Mouse (Mus musculus) neural tube, embryonic 12.5 days (tissue): ENCODE measurements around the gene Mllt3. TPM values are rescaled to one million over a fixed set of nuclear protein-coding genes. Genes with fewer than 3 reads are reported as not detected.

ENCODE experiments used
- ATAC-seq: fragments of 200-750 bp; cut with Nextera tagmentation; 2 replicates; pipeline ENCODE4 v1.8.0; 2017; ENCODE audit warnings: low read depth, mild to moderate bottlenecking, moderate TSS enrichment, moderate library complexity; ENCODE audit not compliant: low FRiP score
- H3K27ac ChIP-seq: fragments of 300-500 bp; sonication (generic); 2 replicates; pipeline ENCODE4 v1.5.1; 2016
- H3K27me3 ChIP-seq: fragments of 300-500 bp; sonication (generic); replicated peaks from 2 replicates; pipeline ENCODE4 v1.6.1; 2016; ENCODE audit warnings: mild to moderate bottlenecking
- H3K36me3 ChIP-seq: fragments of 300-500 bp; sonication (generic); 2 replicates; pipeline ENCODE4 v1.6.1; 2016; ENCODE audit warnings: mild to moderate bottlenecking
- H3K4me1 ChIP-seq: fragments of 300-500 bp; sonication (generic); 2 replicates; pipeline ENCODE4 v1.6.1; 2016
- H3K4me2 ChIP-seq: fragments of 300-500 bp; sonication (generic); replicated peaks from 2 replicates; pipeline ENCODE4 v1.6.1; 2016; ENCODE audit warnings: mild to moderate bottlenecking
- H3K4me3 ChIP-seq: fragments of 300-500 bp; sonication (generic); 2 replicates; pipeline ENCODE4 v1.5.1; 2016
- H3K9ac ChIP-seq: fragments of 300-500 bp; sonication (generic); 2 replicates; pipeline ENCODE4 v1.6.1; 2016; ENCODE audit warnings: mild to moderate bottlenecking
- H3K9me3 ChIP-seq: fragments of 300-500 bp; sonication (generic); 2 replicates; pipeline ENCODE4 v1.6.1; 2016; ENCODE audit warnings: mild to moderate bottlenecking
- WGBS: fragments of 180-500 bp; shearing (Covaris S2); methylation state at CpG from one replicate; pipeline ENCODE4 v1.1.7; 2016; 5-methylcytosine and 5-hydroxymethylcytosine counted together
- polyA plus RNA-seq: library from polyadenylated mRNA; unstranded; fragments of >200 nt; fragmentation: Nextera tagmentation; extraction: Ambion mirVana; gene quantifications from 2 replicates; pipeline ENCODE4 v1.2.1, GENCODE M21; 2016

Mllt3 gene
- polyA plus RNA-seq, 1 experiment from 2014 or later, result 76.3 TPM

DNA sequence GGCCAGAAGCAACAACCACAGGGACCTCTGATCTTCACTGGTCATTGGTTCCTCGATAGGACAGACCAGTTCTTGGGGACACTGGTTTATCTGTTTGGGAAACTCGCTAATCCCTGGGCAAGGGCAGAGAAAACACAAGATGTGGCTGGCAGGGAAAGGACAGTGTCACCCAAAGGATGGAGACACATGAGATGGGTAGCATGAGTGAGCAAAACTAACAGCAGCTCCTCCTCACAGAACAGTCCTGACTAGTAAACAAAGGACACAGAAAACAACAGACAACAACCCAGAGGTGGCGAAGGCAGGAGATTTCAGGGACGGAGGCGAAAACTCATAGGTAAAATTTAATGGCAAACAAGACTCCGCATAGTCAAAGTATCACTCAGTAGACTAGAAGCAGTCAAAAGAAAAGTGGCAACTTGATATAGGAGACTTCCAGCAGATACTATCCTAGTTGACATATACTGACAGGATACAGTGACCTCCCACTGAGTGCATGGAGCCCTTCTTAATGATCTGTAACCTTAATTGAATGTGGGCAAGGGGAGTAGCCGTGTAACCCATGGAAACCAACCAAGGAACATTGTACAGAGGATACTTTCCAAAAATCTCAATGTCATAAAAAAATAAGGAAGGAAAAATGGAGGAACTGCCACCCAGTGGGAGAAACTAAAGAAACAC is 93.5 kb downstream of the Mllt3 start:
- Histone ChIP-seq H3K4me2 (no peak overlapping the region), H3K27ac (no peak overlapping the region), H3K36me3 (no peaks in the 10 kb centered on the region), H3K4me1 (no peaks in the 10 kb centered on the region), H3K9ac (no peak overlapping the region), H3K27me3 (no peaks in the 10 kb centered on the region), H3K4me3 (no peak overlapping the region), H3K9me3 (no peaks in the 10 kb centered on the region)
- no peak for ATAC-seq
- WGBS, result 87% methylated on average over 7 of the region's 7 CpGs

DNA sequence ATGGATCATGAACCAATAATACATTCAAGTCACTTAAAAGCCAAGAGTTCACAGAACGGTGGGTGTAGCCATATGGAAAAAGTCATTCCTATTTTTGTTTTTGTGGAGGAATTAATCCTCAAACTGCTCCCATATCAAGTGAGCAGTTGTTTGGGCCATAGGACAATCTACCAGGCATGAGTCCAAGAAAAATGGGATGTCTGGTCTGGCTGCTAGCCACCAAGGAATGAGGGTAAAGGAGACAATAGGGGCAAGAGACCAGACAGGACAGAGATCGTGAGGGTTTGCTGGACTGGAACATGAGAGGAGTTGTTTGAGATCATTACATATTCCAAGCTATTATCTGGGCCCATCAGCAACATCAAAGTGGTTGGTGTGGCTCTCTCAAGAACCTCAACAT is 96.8 kb downstream of the Mllt3 start:
- Histone ChIP-seq H3K27me3 (no peaks in the 10 kb centered on the region), H3K9me3 (no peaks in the 10 kb centered on the region), H3K9ac (no peak overlapping the region), H3K27ac (no peak overlapping the region), H3K4me1 (no peaks in the 10 kb centered on the region), H3K4me2 (no peak overlapping the region), H3K36me3 (no peaks in the 10 kb centered on the region), H3K4me3 (no peak overlapping the region)
- 84% methylated on average over 2 of the region's 2 CpGs for WGBS
- no peak for ATAC-seq

DNA sequence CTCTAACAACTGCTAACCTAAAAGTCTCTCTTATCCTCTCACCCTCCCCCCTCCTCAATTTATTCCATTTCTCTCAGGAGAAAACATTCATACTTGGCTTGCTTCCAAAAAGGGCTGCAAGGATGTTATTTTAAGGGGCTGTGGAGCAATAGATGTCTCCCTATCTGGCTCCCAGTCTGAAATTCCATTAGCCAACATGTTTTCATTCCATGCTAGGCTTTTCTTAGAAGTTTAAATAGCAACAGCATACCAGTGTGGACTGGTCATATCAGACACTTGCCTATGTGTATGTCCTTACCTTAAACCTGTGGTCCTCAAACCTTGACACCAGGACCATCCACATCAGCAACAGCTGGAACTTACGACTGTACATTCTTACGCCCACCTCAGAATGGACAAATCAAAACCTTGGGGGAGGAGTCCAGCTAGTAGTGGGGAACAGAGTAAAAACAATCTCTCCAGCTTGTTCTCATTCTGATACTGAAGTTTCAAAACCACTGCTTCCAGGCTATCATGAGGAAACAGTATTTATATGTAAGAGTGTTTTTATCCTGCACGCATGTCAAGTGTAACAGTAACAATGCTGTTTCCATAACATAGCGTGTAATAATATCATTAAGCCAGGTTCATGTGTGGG is 99.3 kb downstream of the Mllt3 start:
- WGBS, result 87% methylated on average over 4 of the region's 4 CpGs

GRCm38 (mm10) chr4:87930356-87931245 is 102.6 kb downstream of the Mllt3 start:
- no peak overlapping the region for H3K27ac ChIP-seq
- H3K4me1 ChIP-seq, result 0 out of 2 replicates have a peak, but pooled peaks cover 11% of the 10 kb centered on the region
- no peak overlapping the region for H3K4me2 ChIP-seq
- WGBS, result 89% methylated on average over 8 of the region's 8 CpGs
- H3K4me3 ChIP-seq, result no peak overlapping the region
- ATAC-seq, result no peak
- H3K36me3 ChIP-seq, result no peaks in the 10 kb centered on the region; the same call in 1 of the 2 replicates
- no peaks in the 10 kb centered on the region for H3K9me3 ChIP-seq
- H3K9ac ChIP-seq, result no peak overlapping the region
- H3K27me3 ChIP-seq, result no peaks in the 10 kb centered on the region

More for the DNA sequence above, 99.3 kb downstream of the Mllt3 start:
- no peaks in the 10 kb centered on the region for H3K27me3 ChIP-seq
- no peak overlapping the region for H3K27ac ChIP-seq
- H3K4me3 ChIP-seq, result no peak overlapping the region
- no peak overlapping the region for H3K4me2 ChIP-seq
- no peaks in the 10 kb centered on the region for H3K9me3 ChIP-seq
- H3K4me1 ChIP-seq, result 0 out of 2 replicates have a peak, but pooled peaks cover 8% of the 10 kb centered on the region
- H3K36me3 ChIP-seq, result no peaks in the 10 kb centered on the region
- no peak overlapping the region for H3K9ac ChIP-seq
- no peak for ATAC-seq

- H3K9ac ChIP-seq, result no peak overlapping the region
- no peaks in the 10 kb centered on the region for H3K27me3 ChIP-seq
- ATAC-seq, result no peak
- no peak overlapping the region for H3K27ac ChIP-seq
- no peaks in the 10 kb centered on the region for H3K9me3 ChIP-seq
- H3K36me3 ChIP-seq, result no peaks in the 10 kb centered on the region; the same call in 1 of the 2 replicates
- no peak overlapping the region for H3K4me3 ChIP-seq
- H3K4me1 ChIP-seq, result 0 out of 2 replicates have a peak, but pooled peaks cover 11% of the 10 kb centered on the region
- H3K4me2 ChIP-seq, result no peak overlapping the region
- 67% methylated on average over 3 of the region's 3 CpGs for WGBS
These were observed 104.5 kb downstream of the Mllt3 start for GRCm38 (mm10) chr4:87928603-87929199.

- WGBS, result 77% methylated on average over 10 of the region's 10 CpGs
- H3K27me3 ChIP-seq, result no peaks in the 10 kb centered on the region
- H3K9ac ChIP-seq, result no peak overlapping the region
- no peak for ATAC-seq
- 0 out of 2 replicates have a peak, but pooled peaks cover 11% of the 10 kb centered on the region for H3K4me1 ChIP-seq
- no peak overlapping the region for H3K27ac ChIP-seq
- H3K36me3 ChIP-seq, result no peaks in the 10 kb centered on the region; the same call in 1 of the 2 replicates
- H3K4me3 ChIP-seq, result no peak overlapping the region
- no peaks in the 10 kb centered on the region for H3K9me3 ChIP-seq
- no peak overlapping the region for H3K4me2 ChIP-seq
These were observed 105.8 kb downstream of the Mllt3 start for GRCm38 (mm10) chr4:87927354-87927753.

DNA sequence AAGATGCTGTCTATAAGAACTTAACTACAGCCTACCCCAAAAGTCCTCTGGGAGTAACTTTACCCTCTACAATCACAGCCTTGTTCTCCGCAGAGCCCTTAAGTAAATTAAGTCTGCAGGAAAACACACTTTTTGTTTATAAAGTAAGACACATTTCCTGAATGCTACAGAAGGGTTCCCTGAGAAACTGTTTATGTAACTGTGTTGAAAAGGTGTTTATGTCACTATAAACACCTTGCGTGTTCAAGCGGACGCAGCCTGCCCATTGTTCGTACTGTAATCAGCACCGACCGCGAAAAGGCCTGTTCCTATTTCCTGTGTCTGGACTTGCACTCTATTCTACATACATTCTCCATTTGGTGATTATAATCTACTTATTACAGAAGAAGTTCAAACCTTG is 112.5 kb downstream of the Mllt3 start:
- 81% methylated on average over 8 of the region's 8 CpGs for WGBS
- ATAC-seq, result no peak

GRCm38 (mm10) chr4:87911172-87911994 is 121.8 kb downstream of the Mllt3 start:
- WGBS, result 57% methylated on average over 6 of the region's 6 CpGs
- ATAC-seq, result no peak
- Histone ChIP-seq H3K36me3 (no peaks in the 10 kb centered on the region), H3K4me1 (no peaks in the 10 kb centered on the region; the same call in 1 of the 2 replicates), H3K9ac (no peak overlapping the region), H3K4me3 (no peak overlapping the region), H3K27ac (no peak overlapping the region), H3K27me3 (no peaks in the 10 kb centered on the region), H3K4me2 (no peak overlapping the region), H3K9me3 (no peaks in the 10 kb centered on the region)

More for the DNA sequence above, 112.5 kb downstream of the Mllt3 start:
- no peak overlapping the region for H3K27ac ChIP-seq
- no peaks in the 10 kb centered on the region for H3K4me1 ChIP-seq
- H3K9ac ChIP-seq, result no peak overlapping the region
- H3K27me3 ChIP-seq, result no peaks in the 10 kb centered on the region
- H3K4me2 ChIP-seq, result no peak overlapping the region
- no peaks in the 10 kb centered on the region for H3K9me3 ChIP-seq
- no peak overlapping the region for H3K4me3 ChIP-seq
- H3K36me3 ChIP-seq, result no peaks in the 10 kb centered on the region

DNA sequence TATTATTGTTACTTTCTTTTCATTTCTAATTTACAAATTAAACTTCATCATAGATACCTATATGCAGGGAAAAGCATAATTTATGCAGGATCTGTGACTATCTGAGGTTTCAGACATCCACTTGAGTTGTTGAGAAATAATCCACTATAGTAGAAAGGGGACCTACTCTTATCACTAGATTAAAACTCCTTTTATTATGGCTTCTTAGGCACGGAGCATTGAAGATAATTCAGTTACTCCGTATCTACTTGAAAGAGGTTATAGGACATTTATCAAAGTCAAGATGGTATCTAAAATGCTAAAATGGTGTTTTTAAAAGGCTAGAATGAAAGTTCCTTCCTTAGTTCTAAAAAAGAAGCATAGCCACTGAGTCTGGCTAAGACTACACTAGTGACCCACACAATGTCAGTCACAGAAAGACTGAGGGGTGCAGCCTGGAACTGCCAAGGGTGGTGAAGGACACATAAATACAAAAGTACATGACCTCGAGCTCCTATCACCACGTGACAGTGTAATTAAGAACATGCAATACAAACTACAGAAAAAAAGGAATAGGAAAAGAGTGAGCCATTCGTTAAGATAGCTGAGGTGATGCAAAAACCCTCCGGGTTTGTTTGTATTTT is 127.9 kb downstream of the Mllt3 start:
- H3K36me3 ChIP-seq, result no peaks in the 10 kb centered on the region

GRCm38 (mm10) chr4:87904722-87905121 is 128.4 kb downstream of the Mllt3 start:
- Histone ChIP-seq H3K4me3 (no peak overlapping the region), H3K36me3 (no peaks in the 10 kb centered on the region), H3K27ac (no peak overlapping the region), H3K9ac (no peak overlapping the region), H3K27me3 (no peaks in the 10 kb centered on the region), H3K4me1 (no peaks in the 10 kb centered on the region), H3K4me2 (no peak overlapping the region), H3K9me3 (no peaks in the 10 kb centered on the region)
- ATAC-seq, result no peak
- 90% methylated on average over 1 of the region's 1 CpGs for WGBS

More for the DNA sequence above, 127.9 kb downstream of the Mllt3 start:
- Histone ChIP-seq H3K27me3 (no peaks in the 10 kb centered on the region), H3K27ac (no peak overlapping the region), H3K9me3 (no peaks in the 10 kb centered on the region), H3K9ac (no peak overlapping the region), H3K4me3 (no peak overlapping the region), H3K4me1 (no peaks in the 10 kb centered on the region), H3K4me2 (no peak overlapping the region)
- 90% methylated on average over 6 of the region's 6 CpGs for WGBS
- ATAC-seq, result no peak

GRCm38 (mm10) chr4:87902584-87902983 is 130.6 kb downstream of the Mllt3 start:
- H3K27ac ChIP-seq, result no peak overlapping the region
- no peak overlapping the region for H3K4me2 ChIP-seq
- no peaks in the 10 kb centered on the region for H3K27me3 ChIP-seq
- no peak for ATAC-seq
- H3K9me3 ChIP-seq, result no peaks in the 10 kb centered on the region
- whole genome bisulfite sequencing, result 75% methylated on average over 4 of the region's 4 CpGs
- H3K36me3 ChIP-seq, result no peaks in the 10 kb centered on the region
- no peak overlapping the region for H3K4me3 ChIP-seq
- no peak overlapping the region for H3K9ac ChIP-seq
- H3K4me1 ChIP-seq, result no peaks in the 10 kb centered on the region
